Mouse (Mus musculus): ENCODE measurements at regions not wholly inside any gene's neighbourhood (a gene's known extent, or its start where the extent isn't known, plus 50 kb on each side); places are given as distances from the start of the nearest gene placed in this dataset.

- Histone ChIP-seq H3K4me3 (ENCODE audit: insufficient read depth, low read depth, low read length) (no peak overlapping the region), H3K36me3 (ENCODE audit: control insufficient read depth, insufficient read depth, low read length) (no peaks in the 10 kb centered on the region), H3K27me3 (replicated peaks; ENCODE audit: control insufficient read depth, insufficient read depth, low read length) (no peaks in the 10 kb centered on the region), H3K27ac (ENCODE audit: insufficient read depth, low read depth, low read length) (no peak overlapping the region), H3K4me1 (ENCODE audit: control insufficient read depth, insufficient read depth, low read length) (no peaks in the 10 kb centered on the region)
- DNase-seq: no peak
- no peak for TF ChIP-seq CTCF (conservative IDR thresholded peaks at IDR 0.05; ENCODE audit: insufficient read depth, insufficient read length, low read depth, low read length)
- no peak for TF ChIP-seq POLR2A (IDR thresholded peaks at IDR 0.05; ENCODE audit: low read depth, low read length)
- WGBS: 95% methylated on average over 5 of the region's 5 CpGs
These were observed 438.2 kb upstream of the Cited2 start for GRCm38 (mm10) chr10:17284858-17285257.

- H3K27me3 ChIP-seq (replicated peaks; ENCODE audit: control insufficient read depth, insufficient read depth, low read length): no peaks in the 10 kb centered on the region
- H3K4me1 ChIP-seq (ENCODE audit: control insufficient read depth, insufficient read depth, low read length): no peaks in the 10 kb centered on the region
- H3K4me3 ChIP-seq (ENCODE audit: insufficient read depth, low read depth, low read length): no peak overlapping the region
- H3K36me3 ChIP-seq (ENCODE audit: control insufficient read depth, insufficient read depth, low read length): no peaks in the 10 kb centered on the region
- no peak for TF ChIP-seq POLR2A (IDR thresholded peaks at IDR 0.05; ENCODE audit: low read depth, low read length)
- no peak for TF ChIP-seq CTCF (conservative IDR thresholded peaks at IDR 0.05; ENCODE audit: insufficient read depth, insufficient read length, low read depth, low read length)
- H3K27ac ChIP-seq (ENCODE audit: insufficient read depth, low read depth, low read length): no peak overlapping the region
- 94% methylated on average over 2 of the region's 2 CpGs for WGBS
- DNase-seq: no peak
These were observed 435.9 kb upstream of the Cited2 start for GRCm38 (mm10) chr10:17287141-17287540.

DNA sequence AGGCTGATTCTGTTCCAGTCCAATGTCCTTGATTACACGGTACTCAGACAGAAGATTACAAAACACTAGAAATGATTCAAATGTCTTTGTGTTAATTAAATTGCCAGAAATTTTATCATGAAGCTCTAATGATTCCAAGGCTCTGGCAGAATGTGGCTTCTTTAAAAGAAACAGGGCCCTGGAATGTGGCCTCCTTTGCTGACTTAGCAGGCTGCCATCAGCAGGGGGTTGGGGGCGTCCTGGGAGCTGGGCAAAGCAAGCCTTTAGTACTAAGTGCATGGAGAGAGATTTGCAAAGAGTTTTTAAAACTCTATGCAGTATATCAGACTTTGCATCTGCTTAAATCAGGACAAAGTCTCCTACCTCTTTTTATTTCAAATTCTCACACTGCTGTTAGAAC lies 434.8 kb upstream of the Cited2 start:
- Histone ChIP-seq H3K4me1 (ENCODE audit: control insufficient read depth, insufficient read depth, low read length) (no peaks in the 10 kb centered on the region; the same call in 1 of the 2 replicates), H3K4me3 (ENCODE audit: insufficient read depth, low read depth, low read length) (no peak overlapping the region), H3K27me3 (replicated peaks; ENCODE audit: control insufficient read depth, insufficient read depth, low read length) (no peaks in the 10 kb centered on the region), H3K36me3 (ENCODE audit: control insufficient read depth, insufficient read depth, low read length) (no peaks in the 10 kb centered on the region), H3K27ac (ENCODE audit: insufficient read depth, low read depth, low read length) (no peak overlapping the region)
- WGBS: 42% methylated on average over 2 of the region's 2 CpGs
- no peak for DNase-seq
- no peak for TF ChIP-seq CTCF (conservative IDR thresholded peaks at IDR 0.05; ENCODE audit: insufficient read depth, insufficient read length, low read depth, low read length)
- TF ChIP-seq POLR2A (IDR thresholded peaks at IDR 0.05; ENCODE audit: low read depth, low read length): no peak

DNA sequence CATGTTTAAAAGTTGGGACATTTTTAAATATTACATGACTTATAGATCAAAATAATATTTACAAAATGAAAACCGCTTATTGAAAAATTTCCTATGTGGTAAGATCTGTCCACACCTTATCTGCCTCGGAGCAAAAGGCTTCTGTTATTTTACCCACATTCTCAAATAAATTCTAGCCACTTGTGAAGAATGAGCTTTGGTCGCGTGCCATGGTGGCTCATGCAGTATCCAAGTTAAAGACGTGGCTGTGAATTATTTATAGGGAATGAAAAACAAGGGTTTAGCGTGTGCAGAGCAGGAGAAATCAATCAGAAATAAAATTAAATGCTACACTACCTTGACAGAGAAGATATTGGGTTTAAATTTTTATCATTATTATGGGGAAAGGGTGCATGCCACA lies 430.7 kb upstream of the Cited2 start:
- Histone ChIP-seq H3K27ac (ENCODE audit: insufficient read depth, low read depth, low read length) (no peak overlapping the region), H3K27me3 (replicated peaks; ENCODE audit: control insufficient read depth, insufficient read depth, low read length) (no peaks in the 10 kb centered on the region), H3K4me3 (ENCODE audit: insufficient read depth, low read depth, low read length) (no peak overlapping the region), H3K36me3 (ENCODE audit: control insufficient read depth, insufficient read depth, low read length) (no peaks in the 10 kb centered on the region), H3K4me1 (ENCODE audit: control insufficient read depth, insufficient read depth, low read length) (no peaks in the 10 kb centered on the region; the same call in 1 of the 2 replicates)
- WGBS: 59% methylated on average over 6 of the region's 6 CpGs
- no peak for TF ChIP-seq POLR2A (IDR thresholded peaks at IDR 0.05; ENCODE audit: low read depth, low read length)
- TF ChIP-seq CTCF (conservative IDR thresholded peaks at IDR 0.05; ENCODE audit: insufficient read depth, insufficient read length, low read depth, low read length): no peak
- peak; percentile 72 for DNase-seq

DNA sequence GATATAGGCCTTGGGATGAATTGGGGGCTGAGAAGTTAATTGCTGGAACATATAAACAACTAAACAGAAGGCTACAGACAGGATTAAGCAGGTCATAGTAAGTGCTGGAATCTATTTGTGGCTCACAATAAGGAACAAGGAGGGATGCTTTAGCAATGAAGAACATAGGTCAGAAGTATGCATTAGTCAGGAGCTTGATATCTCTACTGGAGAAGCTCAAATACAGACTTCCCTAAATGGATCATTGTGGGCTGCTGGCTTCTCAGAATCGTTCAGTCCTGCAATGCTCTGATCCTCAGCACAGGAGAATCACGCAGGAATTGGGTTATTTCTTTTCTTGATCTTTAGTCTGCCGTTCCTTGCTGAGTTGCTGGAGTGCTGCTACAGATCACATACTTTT lies 428.6 kb upstream of the Cited2 start:
- no peak for DNase-seq
- H3K4me1 ChIP-seq (ENCODE audit: control insufficient read depth, insufficient read depth, low read length): no peaks in the 10 kb centered on the region; the same call in 1 of the 2 replicates
- TF ChIP-seq POLR2A (IDR thresholded peaks at IDR 0.05; ENCODE audit: low read depth, low read length) (no peak), CTCF (conservative IDR thresholded peaks at IDR 0.05; ENCODE audit: insufficient read depth, insufficient read length, low read depth, low read length) (no peak)
- H3K36me3 ChIP-seq (ENCODE audit: control insufficient read depth, insufficient read depth, low read length): no peaks in the 10 kb centered on the region
- 88% methylated on average over 3 of the region's 3 CpGs for WGBS
- no peak overlapping the region for H3K27ac ChIP-seq (ENCODE audit: insufficient read depth, low read depth, low read length)
- H3K4me3 ChIP-seq (ENCODE audit: insufficient read depth, low read depth, low read length): no peak overlapping the region
- no peaks in the 10 kb centered on the region for H3K27me3 ChIP-seq (replicated peaks; ENCODE audit: control insufficient read depth, insufficient read depth, low read length)

DNA sequence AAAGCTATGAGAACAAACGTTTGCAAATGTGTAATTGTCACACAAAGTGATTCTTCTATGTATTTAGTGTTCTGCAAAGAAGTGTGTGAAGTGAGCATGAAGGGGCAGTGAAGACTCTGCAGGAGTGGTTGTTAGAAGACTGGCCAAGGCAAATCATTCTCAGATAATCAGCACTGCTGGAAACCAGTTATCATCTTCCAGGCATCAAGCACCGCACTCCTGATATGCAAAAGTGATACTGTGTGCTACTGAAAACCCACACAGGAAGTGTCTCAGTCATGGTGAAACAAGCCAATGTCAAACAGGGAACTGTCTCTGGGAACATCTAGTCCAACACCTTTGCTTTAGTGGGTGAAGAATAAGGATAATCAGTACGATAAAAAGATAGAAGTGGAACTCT lies 427.9 kb upstream of the Cited2 start:
- WGBS: 77% methylated on average over 3 of the region's 3 CpGs
- H3K27ac ChIP-seq (ENCODE audit: insufficient read depth, low read depth, low read length): no peak overlapping the region
- no peak overlapping the region for H3K4me3 ChIP-seq (ENCODE audit: insufficient read depth, low read depth, low read length)
- no peak for TF ChIP-seq POLR2A (IDR thresholded peaks at IDR 0.05; ENCODE audit: low read depth, low read length)
- TF ChIP-seq CTCF (conservative IDR thresholded peaks at IDR 0.05; ENCODE audit: insufficient read depth, insufficient read length, low read depth, low read length): no peak
- no peak for DNase-seq
- peaks cover 5% of the 10 kb centered on the region; the same call in 1 of the 2 replicates for H3K4me1 ChIP-seq (ENCODE audit: control insufficient read depth, insufficient read depth, low read length)
- no peaks in the 10 kb centered on the region for H3K27me3 ChIP-seq (replicated peaks; ENCODE audit: control insufficient read depth, insufficient read depth, low read length)
- no peaks in the 10 kb centered on the region for H3K36me3 ChIP-seq (ENCODE audit: control insufficient read depth, insufficient read depth, low read length)

- Histone ChIP-seq H3K27me3 (replicated peaks; ENCODE audit: control insufficient read depth, insufficient read depth, low read length) (no peaks in the 10 kb centered on the region), H3K36me3 (ENCODE audit: control insufficient read depth, insufficient read depth, low read length) (no peaks in the 10 kb centered on the region), H3K27ac (ENCODE audit: insufficient read depth, low read depth, low read length) (peak overlapping the region; percentile 96), H3K4me1 (ENCODE audit: control insufficient read depth, insufficient read depth, low read length) (peaks cover 6% of the 10 kb centered on the region; the same call in 1 of the 2 replicates), H3K4me3 (ENCODE audit: insufficient read depth, low read depth, low read length) (no peak overlapping the region)
- TF ChIP-seq CTCF (conservative IDR thresholded peaks at IDR 0.05; ENCODE audit: insufficient read depth, insufficient read length, low read depth, low read length): no peak
- TF ChIP-seq POLR2A (IDR thresholded peaks at IDR 0.05; ENCODE audit: low read depth, low read length): no peak
- peak; percentile 91 for DNase-seq
- 14% methylated on average over 6 of the region's 6 CpGs for WGBS
These were observed 423.4 kb upstream of the Cited2 start for GRCm38 (mm10) chr10:17299600-17299999.

Measured in kidney, adult 2 months (tissue).